ENCODE assay signal across 12 mouse cellular contexts in the genomic region with DNA sequence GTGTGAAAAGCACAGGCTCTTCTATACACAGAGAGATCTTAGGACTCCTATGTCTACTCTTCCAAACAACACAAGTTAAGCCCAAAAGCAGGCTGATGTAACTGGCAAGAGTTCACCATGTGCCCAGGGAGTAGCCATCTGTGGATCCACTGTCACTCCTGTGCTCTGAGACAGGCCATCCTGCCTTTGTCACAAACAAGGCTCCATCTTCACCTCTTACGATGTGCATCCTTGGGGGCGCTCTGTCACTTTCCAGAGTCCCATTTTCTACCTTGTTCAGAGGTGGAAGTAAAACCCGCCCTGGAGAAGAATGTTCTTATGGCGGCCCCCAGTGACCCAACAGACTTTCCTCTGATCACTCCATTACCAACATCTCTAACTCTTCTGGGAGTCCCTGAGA. TPM values are rescaled to one million over a fixed set of nuclear protein-coding genes. Genes with fewer than 3 reads are reported as not detected.
DNase-seq lines count a peak whose midpoint lies in the region; ATAC-seq and TF ChIP-seq lines count a peak whose summit lies in the region.
"Had no signal": no experiment of that assay in that cellular context is flagged by ENCODE, and none has a peak within 500 bp of the region (broad histone marks: within the 10 kb centered on the region; RNA-seq: fewer than 3 reads in every experiment).

No protein-coding gene starts in this region.

- no peak overlapping the region for H3K4me3 ChIP-seq in heart, embryonic 12.5 days
- no peak overlapping the region for H3K4me3 ChIP-seq in heart, adult 2 months
- 0 out of 2 replicates have a peak overlapping the region, but pooled peaks have one; percentile 42 for H3K4me3 ChIP-seq in embryonic facial prominence, embryonic 12.5 days
- peak overlapping the region; percentile 37 for H3K4me3 ChIP-seq in hindbrain, postnatal 0 days (ENCODE audit: low read length)
- H3K4me3 ChIP-seq in midbrain, embryonic 13.5 days (replicated peaks), result peak overlapping the region; percentile 51
- no peak overlapping the region for H3K4me3 ChIP-seq in lung, postnatal 0 days (ENCODE audit: low read depth, low read length)

- no peak for TF ChIP-seq POLR2A in heart, adult 2 months (IDR thresholded peaks at IDR 0.05; ENCODE audit: insufficient read depth, low read depth, low read length)

- 2% methylated on average over 4 of the region's 4 CpGs for WGBS in heart, embryonic 12.5 days
- 8% methylated on average over 4 of the region's 4 CpGs for WGBS in heart, adult 2 months
- under 1% methylated on average over 4 of the region's 4 CpGs for WGBS in embryonic facial prominence, embryonic 12.5 days
- WGBS in hindbrain, postnatal 0 days, result 2% methylated on average over 4 of the region's 4 CpGs
- WGBS in midbrain, embryonic 13.5 days, result 6% methylated on average over 4 of the region's 4 CpGs
- 5% methylated on average over 4 of the region's 4 CpGs for WGBS in lung, postnatal 0 days

- TF ChIP-seq EP300 in heart, adult 2 months (IDR thresholded peaks at IDR 0.05; ENCODE audit: insufficient read depth, low read depth, low read length), result no peak
- TF ChIP-seq EP300 in lung, postnatal 0 days (IDR thresholded peaks at IDR 0.05), result no peak

- no peak for ATAC-seq in heart, embryonic 12.5 days (ENCODE audit: insufficient number of reproducible peaks, low FRiP score)
- ATAC-seq in embryonic facial prominence, embryonic 12.5 days (ENCODE audit: insufficient number of reproducible peaks, insufficient read depth, low FRiP score, low TSS enrichment), result no peak
- ATAC-seq in hindbrain, postnatal 0 days, result no peak
- no peak for ATAC-seq in midbrain, embryonic 13.5 days
- no peak for ATAC-seq in lung, postnatal 0 days

- no peak for TF ChIP-seq CTCF in heart, adult 2 months (IDR thresholded peaks at IDR 0.05)
- no peak for TF ChIP-seq CTCF in hindbrain, postnatal 0 days (IDR thresholded peaks at IDR 0.05; ENCODE audit: low read depth)
- no peak for TF ChIP-seq CTCF in lung, postnatal 0 days (IDR thresholded peaks at IDR 0.05)

- H3K9ac ChIP-seq in heart, embryonic 12.5 days, result no peak overlapping the region
- H3K9ac ChIP-seq in heart, adult 2 months (ENCODE audit: low read depth, low read length), result no peak overlapping the region
- H3K9ac ChIP-seq in embryonic facial prominence, embryonic 12.5 days, result no peak overlapping the region
- H3K9ac ChIP-seq in hindbrain, postnatal 0 days (replicated peaks; ENCODE audit: low read length), result no peak overlapping the region; the same call in 1 of the 2 replicates
- H3K9ac ChIP-seq in midbrain, embryonic 13.5 days (replicated peaks), result 0 out of 2 replicates have a peak overlapping the region, but pooled peaks have one; percentile 69
- H3K9ac ChIP-seq in lung, postnatal 0 days (replicated peaks; ENCODE audit: low read depth), result no peak overlapping the region

- intact Hi-C loops in heart, adult 2 months (cut with DNase I), result loop anchor here (1.0 to 5.0 kb wide), 4 partner anchors 48 to 308 kb away; partner anchors contain the start of gene Fgf4

- no peak for DNase-seq in heart, adult 2 months
- DNase-seq in hindbrain, postnatal 0 days (ENCODE audit: low spot score), result peak; percentile 12
- no peak for DNase-seq in lung, postnatal 4 days
- DNase-seq in adrenal gland, postnatal 10 days, result no peak
- no peak for DNase-seq in lung, postnatal 0 days (ENCODE audit: low spot score)
- DNase-seq: cerebellum, adult 11-12 months had no signal

- no peak overlapping the region for H3K27ac ChIP-seq in heart, embryonic 12.5 days (ENCODE audit: poor library complexity, severe bottlenecking)
- no peak overlapping the region for H3K27ac ChIP-seq in heart, adult 2 months
- no peak overlapping the region for H3K27ac ChIP-seq in embryonic facial prominence, embryonic 12.5 days
- H3K27ac ChIP-seq in hindbrain, postnatal 0 days, result no peak overlapping the region
- H3K27ac ChIP-seq in midbrain, embryonic 13.5 days, result peak overlapping the region; percentile 75
- H3K27ac ChIP-seq in lung, postnatal 0 days (ENCODE audit: low read length), result no peak overlapping the region

- H3K79me2 ChIP-seq in heart, adult 2 months (replicated peaks; ENCODE audit: control insufficient read depth, insufficient read depth, low read length), result no peaks in the 10 kb centered on the region

- peaks cover 69% of the 10 kb centered on the region for H3K27me3 ChIP-seq in heart, embryonic 12.5 days (replicated peaks)
- 0 out of 2 replicates have a peak, but pooled peaks cover 7% of the 10 kb centered on the region for H3K27me3 ChIP-seq in heart, adult 2 months (ENCODE audit: control insufficient read depth, insufficient read depth, low read length)
- peaks cover 58% of the 10 kb centered on the region for H3K27me3 ChIP-seq in embryonic facial prominence, embryonic 12.5 days
- H3K27me3 ChIP-seq in hindbrain, postnatal 0 days (ENCODE audit: insufficient read depth, low read length), result peaks cover 23% of the 10 kb centered on the region
- peaks cover 52% of the 10 kb centered on the region for H3K27me3 ChIP-seq in midbrain, embryonic 13.5 days
- H3K27me3 ChIP-seq in lung, postnatal 0 days (replicated peaks; ENCODE audit: insufficient read depth, low read length), result peaks cover 51% of the 10 kb centered on the region

- H3K4me2 ChIP-seq in heart, embryonic 12.5 days, result peak overlapping the region; percentile 92
- H3K4me2 ChIP-seq in embryonic facial prominence, embryonic 12.5 days (replicated peaks), result peak overlapping the region; percentile 82
- H3K4me2 ChIP-seq in hindbrain, postnatal 0 days (ENCODE audit: low read depth, low read length), result peak overlapping the region; percentile 70
- peak overlapping the region; percentile 94 for H3K4me2 ChIP-seq in midbrain, embryonic 13.5 days (replicated peaks)
- H3K4me2 ChIP-seq in lung, postnatal 0 days (replicated peaks; ENCODE audit: low read depth, low read length), result no peak overlapping the region

- peaks cover 22% of the 10 kb centered on the region for H3K4me1 ChIP-seq in heart, embryonic 12.5 days (replicated peaks)
- no peaks in the 10 kb centered on the region for H3K4me1 ChIP-seq in heart, adult 2 months (ENCODE audit: control insufficient read depth, insufficient read depth, low read length)
- peaks cover 19% of the 10 kb centered on the region for H3K4me1 ChIP-seq in embryonic facial prominence, embryonic 12.5 days
- peaks cover 9% of the 10 kb centered on the region for H3K4me1 ChIP-seq in hindbrain, postnatal 0 days (ENCODE audit: insufficient read depth, low read length)
- peaks cover 48% of the 10 kb centered on the region for H3K4me1 ChIP-seq in midbrain, embryonic 13.5 days (replicated peaks)
- H3K4me1 ChIP-seq in lung, postnatal 0 days (ENCODE audit: insufficient read depth, low read depth, low read length), result peaks cover 14% of the 10 kb centered on the region; the same call in 1 of the 2 replicates

- peaks cover 3% of the 10 kb centered on the region; the same call in 1 of the 2 replicates for H3K9me3 ChIP-seq in heart, embryonic 12.5 days (replicated peaks)
- no peaks in the 10 kb centered on the region for H3K9me3 ChIP-seq in embryonic facial prominence, embryonic 12.5 days
- H3K9me3 ChIP-seq in hindbrain, postnatal 0 days (ENCODE audit: low read length), result no peaks in the 10 kb centered on the region
- H3K9me3 ChIP-seq in midbrain, embryonic 13.5 days, result no peaks in the 10 kb centered on the region
- no peaks in the 10 kb centered on the region for H3K9me3 ChIP-seq in lung, postnatal 0 days (ENCODE audit: low read length)

- H3K36me3 ChIP-seq in heart, embryonic 12.5 days, result no peaks in the 10 kb centered on the region
- no peaks in the 10 kb centered on the region for H3K36me3 ChIP-seq in heart, adult 2 months (ENCODE audit: control insufficient read depth, insufficient read depth, low read length)
- H3K36me3 ChIP-seq in embryonic facial prominence, embryonic 12.5 days, result no peaks in the 10 kb centered on the region
- no peaks in the 10 kb centered on the region for H3K36me3 ChIP-seq in hindbrain, postnatal 0 days (ENCODE audit: insufficient read depth, low read length)
- H3K36me3 ChIP-seq in midbrain, embryonic 13.5 days, result no peaks in the 10 kb centered on the region; the same call in 1 of the 2 replicates
- H3K36me3 ChIP-seq in lung, postnatal 0 days (ENCODE audit: insufficient read depth, low read length), result no peaks in the 10 kb centered on the region

RNA-seq across cellular contexts. Expression of gene Fgf15, which starts 1.6 kb away (rescaled TPM):
- polyA plus RNA-seq in heart, embryonic 12.5 days (2016; fragmentation: Nextera tagmentation; extraction: Ambion mirVana), result 0.10 TPM in 1 of 2 replicates, not detected in the other
- total RNA-seq in heart, adult 2 months (2021), result not detected
- not detected in 2 replicates for polyA plus RNA-seq in heart, adult 2 months (2012; rRNA removed)
- 24.5 and 30.1 TPM in 2 replicates for polyA plus RNA-seq in embryonic facial prominence, embryonic 12.5 days (2016; fragmentation: Nextera tagmentation; extraction: Ambion mirVana)
- total RNA-seq in hindbrain, postnatal 0 days (2014; rRNA removed), result 9.9 and 11.3 TPM in 2 replicates
- 9.1 and 9.4 TPM in 2 replicates for polyA plus RNA-seq in hindbrain, postnatal 0 days (2015; fragmentation: Nextera tagmentation; extraction: Ambion mirVana)
- polyA plus RNA-seq in midbrain, embryonic 13.5 days (2015; fragmentation: Nextera tagmentation; extraction: Ambion mirVana), result 61.2 and 66.9 TPM in 2 replicates
- total RNA-seq in adrenal gland, postnatal 10 days (2021), result not detected
- not detected in 2 replicates for polyA plus RNA-seq in lung, postnatal 0 days (2015; fragmentation: Nextera tagmentation; extraction: Ambion mirVana)
- total RNA-seq: neutrophil, adult 5-6 weeks had no signal
- polyA plus RNA-seq: kidney, adult 2 months had no signal

RNA-seq across cellular contexts. Expression of gene LTO1, which starts 20.2 kb away (rescaled TPM):
- polyA plus RNA-seq in heart, embryonic 12.5 days (2016; fragmentation: Nextera tagmentation; extraction: Ambion mirVana), result 20.1 and 21.4 TPM in 2 replicates
- 10 to 100 TPM; 12.5 to 13.1 TPM for total RNA-seq in heart, adult 2 months (2021)
- 12.1 and 15.7 TPM in 2 replicates for polyA plus RNA-seq in heart, adult 2 months (2012; rRNA removed)
- polyA plus RNA-seq in embryonic facial prominence, embryonic 12.5 days (2016; fragmentation: Nextera tagmentation; extraction: Ambion mirVana), result 25.2 and 25.5 TPM in 2 replicates
- total RNA-seq in hindbrain, postnatal 0 days (2014; rRNA removed), result 22.6 and 25.9 TPM in 2 replicates
- 19.3 and 22.4 TPM in 2 replicates for polyA plus RNA-seq in hindbrain, postnatal 0 days (2015; fragmentation: Nextera tagmentation; extraction: Ambion mirVana)
- 36.4 and 37.8 TPM in 2 replicates for polyA plus RNA-seq in midbrain, embryonic 13.5 days (2015; fragmentation: Nextera tagmentation; extraction: Ambion mirVana)
- 10 to 100 TPM; 25.6 to 26.2 TPM for total RNA-seq in adrenal gland, postnatal 10 days (2021)
- 20.3 and 23.3 TPM in 2 replicates for polyA plus RNA-seq in lung, postnatal 0 days (2015; fragmentation: Nextera tagmentation; extraction: Ambion mirVana)

RNA-seq across cellular contexts. Expression of gene Ccnd1, which starts 45.0 kb away (rescaled TPM):
- 81.2 and 89.9 TPM in 2 replicates for polyA plus RNA-seq in heart, embryonic 12.5 days (2016; fragmentation: Nextera tagmentation; extraction: Ambion mirVana)
- total RNA-seq in heart, adult 2 months (2021), result 10 to 100 TPM; 28.3 to 43.6 TPM
- 27.3 and 31.4 TPM in 2 replicates for polyA plus RNA-seq in heart, adult 2 months (2012; rRNA removed)
- 131 and 156 TPM in 2 replicates for polyA plus RNA-seq in embryonic facial prominence, embryonic 12.5 days (2016; fragmentation: Nextera tagmentation; extraction: Ambion mirVana)
- 49.7 and 67.8 TPM in 2 replicates for total RNA-seq in hindbrain, postnatal 0 days (2014; rRNA removed)
- 37.6 and 42.8 TPM in 2 replicates for polyA plus RNA-seq in hindbrain, postnatal 0 days (2015; fragmentation: Nextera tagmentation; extraction: Ambion mirVana)
- polyA plus RNA-seq in midbrain, embryonic 13.5 days (2015; fragmentation: Nextera tagmentation; extraction: Ambion mirVana), result 141 and 143 TPM in 2 replicates
- total RNA-seq in adrenal gland, postnatal 10 days (2021), result 10 to 100 TPM; 72.7 to 80.8 TPM
- 68.4 and 75.5 TPM in 2 replicates for polyA plus RNA-seq in lung, postnatal 0 days (2015; fragmentation: Nextera tagmentation; extraction: Ambion mirVana)

RNA-seq across cellular contexts. Expression of gene Fgf4, which starts 47.5 kb away (rescaled TPM):
- polyA plus RNA-seq in heart, embryonic 12.5 days (2016; fragmentation: Nextera tagmentation; extraction: Ambion mirVana), result not detected in 2 replicates
- total RNA-seq in heart, adult 2 months (2021), result not detected
- polyA plus RNA-seq in heart, adult 2 months (2012; rRNA removed), result not detected in 2 replicates
- polyA plus RNA-seq in embryonic facial prominence, embryonic 12.5 days (2016; fragmentation: Nextera tagmentation; extraction: Ambion mirVana), result 0.08 and 0.15 TPM in 2 replicates
- not detected in 2 replicates for total RNA-seq in hindbrain, postnatal 0 days (2014; rRNA removed)
- not detected in 2 replicates for polyA plus RNA-seq in hindbrain, postnatal 0 days (2015; fragmentation: Nextera tagmentation; extraction: Ambion mirVana)
- not detected in 2 replicates for polyA plus RNA-seq in midbrain, embryonic 13.5 days (2015; fragmentation: Nextera tagmentation; extraction: Ambion mirVana)
- total RNA-seq in adrenal gland, postnatal 10 days (2021), result not detected
- not detected in 2 replicates for polyA plus RNA-seq in lung, postnatal 0 days (2015; fragmentation: Nextera tagmentation; extraction: Ambion mirVana)
- polyA plus RNA-seq: kidney, adult 2 months had no signal

RNA-seq across cellular contexts. Expression of gene Fgf3, which starts 56.8 kb away (rescaled TPM):
- 0.13 and 0.20 TPM in 2 replicates for polyA plus RNA-seq in heart, embryonic 12.5 days (2016; fragmentation: Nextera tagmentation; extraction: Ambion mirVana)
- not detected for total RNA-seq in heart, adult 2 months (2021)
- polyA plus RNA-seq in heart, adult 2 months (2012; rRNA removed), result not detected in 2 replicates
- polyA plus RNA-seq in embryonic facial prominence, embryonic 12.5 days (2016; fragmentation: Nextera tagmentation; extraction: Ambion mirVana), result 0.58 and 1.1 TPM in 2 replicates
- 30.0 and 34.4 TPM in 2 replicates for total RNA-seq in hindbrain, postnatal 0 days (2014; rRNA removed)
- 9.9 and 11.5 TPM in 2 replicates for polyA plus RNA-seq in hindbrain, postnatal 0 days (2015; fragmentation: Nextera tagmentation; extraction: Ambion mirVana)
- polyA plus RNA-seq in midbrain, embryonic 13.5 days (2015; fragmentation: Nextera tagmentation; extraction: Ambion mirVana), result 5.9 and 7.6 TPM in 2 replicates
- total RNA-seq in adrenal gland, postnatal 10 days (2021), result under 1 TPM; 0.27 to 0.33 TPM
- polyA plus RNA-seq in lung, postnatal 0 days (2015; fragmentation: Nextera tagmentation; extraction: Ambion mirVana), result not detected in 2 replicates
- polyA plus RNA-seq: kidney, adult 2 months; limb, embryonic 11.5 days had no signal

Comparison
In these comparisons a context has a peak if more than half of its experiments do, and no peak if none do; other contexts are left out.
1. H3K4me3 ChIP-seq: peak in embryonic facial prominence, embryonic 12.5 days (single experiment), hindbrain, postnatal 0 days (single experiment) and midbrain, embryonic 13.5 days (single experiment); none in heart, embryonic 12.5 days (single experiment), heart, adult 2 months (single experiment) and lung, postnatal 0 days (single experiment).